Mouse (Mus musculus): ENCODE measurements around the gene Gm20479.

- TF ChIP-seq POLR2A (IDR thresholded peaks at IDR 0.05; ENCODE audit: insufficient read length, low read depth), result no peak
- TF ChIP-seq TCF12 (IDR thresholded peaks at IDR 0.05; ENCODE audit: insufficient read depth, poor library complexity, severe bottlenecking), result no peak
- TF ChIP-seq E2F4 (IDR thresholded peaks at IDR 0.05; ENCODE audit: insufficient read depth), result no peak
- no peak for TF ChIP-seq POLR2AphosphoS2 (IDR thresholded peaks at IDR 0.05; ENCODE audit: insufficient read length, low read depth)
- no peak for TF ChIP-seq MAX (IDR thresholded peaks at IDR 0.05; ENCODE audit: low read depth)
- no peak for TF ChIP-seq MYOG (IDR thresholded peaks at IDR 0.05; ENCODE audit: control insufficient read depth in 1 of 3, insufficient read depth in 1 of 3, insufficient read length in 2 of 3, low read depth in 2 of 3)
Observed at GRCm38 (mm10) chr7:27389213-27389612, 32.0 kb upstream of the Gm20479 start.

All from myocyte (in vitro differentiated cells).